Mouse (Mus musculus) MEL (cell line): ENCODE results near the gene Med25. TPM values are rescaled to one million over a fixed set of nuclear protein-coding genes. Genes with fewer than 3 reads are reported as not detected.
A peak's percentile ranks its signal among the peaks of the same experiment; 100 is the strongest.

Experiments
- DNase-seq: peaks from one replicate; pipeline ENCODE4 v3.0.0; 2011; ENCODE audit warnings: low read depth, low spot score
- H3K27ac ChIP-seq: 2 replicates; pipeline ENCODE4 v1.5.1; 2012; ENCODE audit warnings: low read depth, mild to moderate bottlenecking, control low read depth, low read length, moderate library complexity; ENCODE audit not compliant: control insufficient read depth
- H3K27me3 ChIP-seq, 2 experiments: fragments of 150-350 bp in 1 of 2; sonication (generic) in 1 of 2; 2 replicates each; pipeline ENCODE4 v1.6.1; 2012; ENCODE audit warnings: low read length in 2 of 2, mild to moderate bottlenecking in 2 of 2, improper control_type of control experiment in 1 of 2, moderate library complexity in 1 of 2; ENCODE audit not compliant: insufficient read depth in 2 of 2, control insufficient read depth in 1 of 2
- H3K36me3 ChIP-seq, 2 experiments: 2 replicates each; pipeline ENCODE4 v1.6.1; 2012 to 2014; ENCODE audit warnings: low read length in 2 of 2, improper control_type of control experiment in 1 of 2, inconsistent platforms in 1 of 2, mild to moderate bottlenecking in 1 of 2; ENCODE audit not compliant: insufficient read depth in 2 of 2, control insufficient read depth in 1 of 2
- H3K4me1 ChIP-seq, 2 experiments: fragments of 150-350 bp in 1 of 2; sonication (generic) in 1 of 2; 2 replicates each; pipeline ENCODE4 v1.6.1; 2012; ENCODE audit warnings: low read length in 2 of 2, improper control_type of control experiment in 1 of 2, mild to moderate bottlenecking in 1 of 2; ENCODE audit not compliant: insufficient read depth in 2 of 2, control insufficient read depth in 1 of 2
- H3K4me3 ChIP-seq, 2 experiments: fragments of 150-350 bp in 1 of 2; sonication (generic) in 1 of 2; 2 replicates each; pipeline ENCODE4 v1.5.1; 2012; ENCODE audit warnings: low read depth in 2 of 2, low read length in 2 of 2, mild to moderate bottlenecking in 2 of 2, moderate library complexity in 2 of 2, control low read depth in 1 of 2, improper control_type of control experiment in 1 of 2; ENCODE audit not compliant: control insufficient read depth in 1 of 2, insufficient read depth in 1 of 2
- H3K79me2 ChIP-seq: 2 replicates; pipeline ENCODE4 v1.6.1; 2012; ENCODE audit warnings: mild to moderate bottlenecking, low read length, moderate library complexity; ENCODE audit not compliant: control insufficient read depth, poor library complexity, insufficient read depth
- H3K9ac ChIP-seq: 2 replicates; pipeline ENCODE4 v1.6.1; 2012; ENCODE audit warnings: low read depth, mild to moderate bottlenecking, control low read depth, low read length, moderate library complexity; ENCODE audit not compliant: control insufficient read depth, poor library complexity, severe bottlenecking
- H3K9me3 ChIP-seq: fragments of 150-350 bp; sonication (generic); replicated peaks from 2 replicates; pipeline ENCODE4 v1.6.1; 2012; ENCODE audit warnings: mild to moderate bottlenecking, low read length, improper control_type of control experiment, moderate library complexity; ENCODE audit not compliant: insufficient read depth
- EP300 ChIP-seq, 2 experiments: IDR thresholded peaks; 2 replicates each; pipeline ENCODE4 v1.6.1; 2011; ENCODE audit warnings: improper control_type of control experiment in 2 of 2, low read length in 2 of 2, low read depth in 1 of 2, mild to moderate bottlenecking in 1 of 2
- ETS1 ChIP-seq: IDR thresholded peaks from 2 replicates; pipeline ENCODE4 v1.6.1; 2012; ENCODE audit warnings: low read depth, mild to moderate bottlenecking, inconsistent platforms, low read length, improper control_type of control experiment, moderate library complexity
- HCFC1 ChIP-seq: IDR thresholded peaks from 2 replicates; pipeline ENCODE4 v1.6.1; 2012; ENCODE audit warnings: low read depth, mild to moderate bottlenecking, inconsistent platforms, low read length, improper control_type of control experiment, moderate library complexity
- KAT2A ChIP-seq: conservative IDR thresholded peaks from 2 replicates; pipeline ENCODE4 v1.6.1; 2012; ENCODE audit warnings: low read depth, low read length, improper control_type of control experiment, inconsistent platforms
- MAZ ChIP-seq: IDR thresholded peaks from 2 replicates; pipeline ENCODE4 v1.6.1; 2012; ENCODE audit warnings: low read depth, mild to moderate bottlenecking, inconsistent platforms, low read length, improper control_type of control experiment
- MXI1 ChIP-seq: IDR thresholded peaks from 2 replicates; pipeline ENCODE4 v1.6.1; 2011; ENCODE audit warnings: mild to moderate bottlenecking, low read depth, low read length, improper control_type of control experiment
- MYB ChIP-seq: IDR thresholded peaks from 2 replicates; pipeline ENCODE4 v1.6.1; 2011; ENCODE audit warnings: mild to moderate bottlenecking, low read depth, low read length, improper control_type of control experiment
- MYC ChIP-seq: IDR thresholded peaks from 2 replicates; pipeline ENCODE4 v1.6.1; 2011; ENCODE audit warnings: low read depth, mild to moderate bottlenecking, low read length, improper control_type of control experiment, moderate library complexity
- NELFE ChIP-seq: IDR thresholded peaks from 2 replicates; pipeline ENCODE4 v1.6.1; 2011; ENCODE audit warnings: low read depth, low read length, improper control_type of control experiment
- NRF1 ChIP-seq: IDR thresholded peaks from 2 replicates; pipeline ENCODE4 v1.6.1; 2014; ENCODE audit warnings: low read depth, mild to moderate bottlenecking, inconsistent platforms, low read length, improper control_type of control experiment, moderate library complexity; ENCODE audit not compliant: poor library complexity, insufficient read depth, severe bottlenecking
- POLR2A ChIP-seq, 2 experiments: IDR thresholded peaks; 2 replicates each; pipeline ENCODE4 v1.6.1; 2011 to 2012; ENCODE audit warnings: low read length in 2 of 2, mild to moderate bottlenecking in 2 of 2, control low read depth in 1 of 2, improper control_type of control experiment in 1 of 2, low read depth in 1 of 2, moderate library complexity in 1 of 2; ENCODE audit not compliant: control insufficient read depth in 1 of 2, insufficient read depth in 1 of 2, poor library complexity in 1 of 2
- POLR2AphosphoS2 ChIP-seq: IDR thresholded peaks from 2 replicates; pipeline ENCODE4 v1.6.1; 2011; ENCODE audit warnings: low read length, improper control_type of control experiment
- POLR2AphosphoS5 ChIP-seq: IDR thresholded peaks from 2 replicates; pipeline ENCODE4 v1.6.1; 2012; ENCODE audit warnings: low read depth, borderline replicate concordance, mild to moderate bottlenecking, inconsistent platforms, low read length, moderate library complexity, mixed read lengths
- RAD21 ChIP-seq: IDR thresholded peaks from 2 replicates; pipeline ENCODE4 v1.6.1; 2011; ENCODE audit warnings: mild to moderate bottlenecking, low read depth, low read length, improper control_type of control experiment
- SIN3A ChIP-seq: IDR thresholded peaks from 2 replicates; pipeline ENCODE4 v1.6.1; 2012; ENCODE audit warnings: low read length, improper control_type of control experiment, inconsistent platforms
- SMC3 ChIP-seq: IDR thresholded peaks from 2 replicates; pipeline ENCODE4 v1.6.1; 2011; ENCODE audit warnings: low read depth, low read length, improper control_type of control experiment
- TAL1 ChIP-seq: IDR thresholded peaks from 2 replicates; pipeline ENCODE4 v1.6.1; 2012; ENCODE audit warnings: mild to moderate bottlenecking, inconsistent platforms, low read length, moderate library complexity, mixed read lengths
- USF1 ChIP-seq: IDR thresholded peaks from 2 replicates; pipeline ENCODE4 v1.6.1; 2014; ENCODE audit warnings: low read depth, mild to moderate bottlenecking, inconsistent platforms, low read length, improper control_type of control experiment, moderate library complexity
- USF2 ChIP-seq, 2 experiments: IDR thresholded peaks; 2 replicates each; pipeline ENCODE4 v1.6.1; 2011 to 2012; ENCODE audit warnings: improper control_type of control experiment in 2 of 2, low read length in 2 of 2, borderline replicate concordance in 1 of 2, inconsistent platforms in 1 of 2, low read depth in 1 of 2, mild to moderate bottlenecking in 1 of 2; ENCODE audit not compliant: insufficient read depth in 1 of 2
- ZC3H11A ChIP-seq: IDR thresholded peaks from 2 replicates; pipeline ENCODE4 v1.6.1; 2012; ENCODE audit warnings: low read depth, mild to moderate bottlenecking, inconsistent platforms, low read length, improper control_type of control experiment
- ZKSCAN1 ChIP-seq: IDR thresholded peaks from 2 replicates; pipeline ENCODE4 v1.6.1; 2012; ENCODE audit warnings: low read depth, mild to moderate bottlenecking, inconsistent platforms, low read length, improper control_type of control experiment, moderate library complexity
- polyA plus RNA-seq, 2 experiments: library from polyadenylated mRNA; stranded (reverse) in 1 of 2; unstranded in 1 of 2; fragments of >175 nt in 1 of 2; fragments of >200 nt in 1 of 2; gene quantifications; 2 replicates each; pipeline versions ENCODE4 v1.2.1 to v1.2.4; 2012; ENCODE audit warnings: low replicate concordance in 2 of 2, low read depth in 1 of 2; ENCODE audit not compliant: insufficient read length in 2 of 2, insufficient read depth in 1 of 2, missing spikeins in 1 of 2
- total RNA-seq: library from RNA; depleted of rRNA; stranded (reverse); fragments of 300-350 nt; gene quantifications from 2 replicates; pipeline ENCODE4 v1.2.3, GENCODE M21; 2012

Gene Med25
- total and polyA plus RNA-seq, 3 experiments, result 53.9 to 118 TPM; not detected in 1

DNA sequence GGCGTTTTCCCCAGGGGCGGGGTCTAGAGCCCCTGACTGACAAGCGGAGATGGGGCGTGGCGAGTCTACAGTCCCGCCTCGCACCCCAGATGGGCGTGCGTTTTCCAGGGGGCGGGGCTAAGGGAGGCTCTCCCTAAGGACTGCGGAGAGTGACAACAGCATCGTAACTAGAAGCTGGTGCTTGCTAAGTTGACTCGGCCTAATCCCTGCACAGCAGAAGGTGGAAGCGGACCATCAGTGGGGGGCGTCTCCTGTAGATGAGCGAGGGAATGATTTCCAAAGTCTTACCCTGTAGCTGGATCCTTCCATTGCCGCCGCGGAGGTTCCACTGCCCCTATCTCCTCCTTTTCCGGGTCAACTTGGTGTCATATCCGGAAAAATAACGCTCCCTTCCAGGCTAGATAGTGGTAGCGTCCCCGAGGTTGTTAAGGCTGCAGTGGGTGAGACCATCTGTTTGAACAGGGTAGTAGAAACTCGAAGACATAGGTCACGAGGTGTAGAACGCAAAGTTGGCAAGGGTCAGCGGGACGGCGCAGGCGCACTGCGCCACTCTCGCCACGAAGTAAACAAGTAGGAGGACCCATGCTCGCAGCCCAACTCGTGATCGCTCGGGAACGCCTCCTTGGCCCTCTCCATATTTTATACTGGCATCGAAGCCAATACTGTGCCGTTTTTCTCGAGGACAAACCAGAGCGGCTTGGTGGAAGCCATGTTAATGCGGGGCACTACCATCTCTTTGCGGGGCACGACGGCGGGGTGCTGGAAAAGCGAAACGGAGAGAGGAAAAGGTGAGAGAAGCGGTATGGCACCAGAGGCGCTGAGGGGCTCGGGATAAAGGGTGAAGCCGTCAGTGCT, 43.7 kb downstream of the Med25 start, which contains the start of the genes Akt1s1 and Tbc1d17 (continued):
- TF ChIP-seq SIN3A (peak; percentile 95), EP300 (IDR thresholded peaks at IDR 0.05; ENCODE audit: low read depth in 1 of 2, low read length in 2 of 2) (no peak), KAT2A (peak; percentile 77), NELFE (peak; percentile 61), ZKSCAN1 (no peak), MYB (peak; percentile 69; the same call in 1 of the 2 replicates), RAD21 (no peak), POLR2AphosphoS2 (peak; percentile 35), ZC3H11A (no peak), POLR2AphosphoS5 (no peak), HCFC1 (peak; percentile 88), USF2 (IDR thresholded peaks at IDR 0.05; ENCODE audit: borderline replicate concordance in 1 of 2, insufficient read depth in 1 of 2, low read depth in 1 of 2, low read length in 2 of 2) (peak; percentile 28 to 73; a peak in 3 of 4 replicates), ETS1 (peak; percentile 46; the same call in 1 of the 2 replicates), SMC3 (no peak), TAL1 (no peak), MYC (peak; percentile 91), MXI1 (peak; percentile 75), POLR2A (IDR thresholded peaks at IDR 0.05; ENCODE audit: control insufficient read depth in 1 of 2, insufficient read depth in 1 of 2, low read depth in 1 of 2, low read length in 2 of 2, poor library complexity in 1 of 2) (peak; percentile 23 to 48; a peak in 3 of 4 replicates)

DNA sequence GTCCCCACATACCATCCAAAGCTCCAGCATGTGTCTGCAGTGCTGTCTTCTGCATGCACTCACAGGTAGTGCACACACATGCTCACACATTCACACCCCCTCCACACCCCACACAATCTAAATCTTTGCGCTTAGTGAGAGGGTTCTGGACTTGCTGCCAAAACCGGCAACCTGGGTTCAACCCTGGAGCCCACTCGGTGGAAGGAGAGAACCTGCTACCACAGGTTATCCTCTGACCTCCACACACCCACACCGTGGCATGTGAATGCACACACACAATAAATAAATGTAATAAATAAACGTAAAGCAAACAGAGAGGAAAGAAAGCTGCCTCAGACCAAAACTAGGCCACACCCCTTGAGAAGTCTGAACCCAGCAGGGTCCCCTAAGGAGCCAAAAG, 44.7 kb downstream of the Med25 start:
- no peaks in the 10 kb centered on the region for H3K27me3 ChIP-seq
- peaks cover 28% of the 10 kb centered on the region for H3K79me2 ChIP-seq
- H3K9ac ChIP-seq, result peak overlapping the region; percentile 33
- no peaks in the 10 kb centered on the region for H3K9me3 ChIP-seq
- no peak for DNase-seq
- H3K27ac ChIP-seq, result no peak overlapping the region
- TF ChIP-seq SIN3A, result no peak
- no peak for TF ChIP-seq NRF1
- no peak for TF ChIP-seq USF1
- no peak for TF ChIP-seq MAZ
- peaks cover 0 to 13% of the 10 kb centered on the region in 2 experiments; a peak in 2 of 4 replicates for H3K4me1 ChIP-seq
- peak overlapping the region; percentile 78 to 96 for H3K4me3 ChIP-seq
- peaks cover 0 to 5% of the 10 kb centered on the region in 2 experiments; a peak in 1 of 4 replicates for H3K36me3 ChIP-seq
